9 mouse cellular contexts compared by ENCODE assay signal in genomic region chr12:80760396-80760801, GRCm38 (mm10). TPM values are rescaled to one million over a fixed set of nuclear protein-coding genes. Genes with fewer than 3 reads are reported as not detected.
DNase-seq lines count a peak whose midpoint lies in the region; ATAC-seq and TF ChIP-seq lines count a peak whose summit lies in the region.
"Had no signal": no experiment of that assay in that cellular context is flagged by ENCODE, and none has a peak within 500 bp of the region (broad histone marks: within the 10 kb centered on the region; RNA-seq: fewer than 3 reads in every experiment).

TSS of gene Ccdc177 (minus strand) at chr12:80760687.

- H3K4me3 ChIP-seq in hindbrain, embryonic 14.5 days (replicated peaks; ENCODE audit: low read length) = peak within 1 kb of the TSS; percentile 56
- H3K4me3 ChIP-seq in lung, postnatal 0 days (ENCODE audit: low read depth, low read length) = peak within 1 kb of the TSS; percentile 23; the same call in 1 of the 2 replicates
- H3K4me3 ChIP-seq: myocyte had no signal

- H3K27ac ChIP-seq in hindbrain, embryonic 14.5 days = peak within 1 kb of the TSS; percentile 96
- H3K27ac ChIP-seq in lung, postnatal 0 days (ENCODE audit: low read length) = no peak within 1 kb of the TSS

- peak; percentile 94 for TF ChIP-seq CTCF in lung, postnatal 0 days (IDR thresholded peaks at IDR 0.05)

- peaks cover 27% of the 10 kb centered on the region for H3K4me1 ChIP-seq in hindbrain, embryonic 14.5 days (replicated peaks; ENCODE audit: control insufficient read depth, insufficient read depth, low read length)
- peaks cover 16% of the 10 kb centered on the region for H3K4me1 ChIP-seq in lung, postnatal 0 days (ENCODE audit: insufficient read depth, low read depth, low read length)

- 0 out of 2 replicates have a peak, but pooled peaks cover 4% of the 10 kb centered on the region for H3K27me3 ChIP-seq in hindbrain, embryonic 14.5 days (ENCODE audit: control insufficient read depth, insufficient read depth, low read length)
- peaks cover 62% of the 10 kb centered on the region for H3K27me3 ChIP-seq in lung, postnatal 0 days (replicated peaks; ENCODE audit: insufficient read depth, low read length)

- H3K4me2 ChIP-seq in hindbrain, embryonic 14.5 days (replicated peaks) = peak within 1 kb of the TSS; percentile 72
- H3K4me2 ChIP-seq in lung, postnatal 0 days (replicated peaks; ENCODE audit: low read depth, low read length) = peak within 1 kb of the TSS; percentile 50

- H3K9me3 ChIP-seq in hindbrain, embryonic 14.5 days (ENCODE audit: control insufficient read depth, low read length) = peaks cover 26% of the 10 kb centered on the region
- no peaks in the 10 kb centered on the region for H3K9me3 ChIP-seq in lung, postnatal 0 days (ENCODE audit: low read length)

- WGBS in hindbrain, embryonic 14.5 days = 0% methylated on average over 24 of the region's 24 CpGs
- WGBS in lung, postnatal 0 days = under 1% methylated on average over 24 of the region's 24 CpGs

- peak; percentile 82 for DNase-seq in T-cell, adult 2 months (ENCODE audit: low spot score)
- DNase-seq in cerebellum, postnatal 25 days = peak; percentile 91 to 94
- DNase-seq in frontal cortex, postnatal 36 days (ENCODE audit: low spot score in 2 of 2) = peak; percentile 86 to 90
- peak; percentile 90 for DNase-seq in hindbrain, embryonic 14.5 days (ENCODE audit: low spot score)
- DNase-seq in layer of hippocampus, postnatal 14 days (ENCODE audit: low spot score in 2 of 2) = peak; percentile 83 to 89
- DNase-seq in lung, postnatal 0 days (ENCODE audit: low spot score) = peak; percentile 82
- peak; percentile 65 for DNase-seq in retina, postnatal 7 days (ENCODE audit: low read depth, low spot score)
- peak; percentile 93 for DNase-seq in thymus, postnatal 4 days

- peaks cover 35% of the 10 kb centered on the region for H3K36me3 ChIP-seq in hindbrain, embryonic 14.5 days (replicated peaks; ENCODE audit: control insufficient read depth, insufficient read depth)
- H3K36me3 ChIP-seq in lung, postnatal 0 days (ENCODE audit: insufficient read depth, low read length) = no peaks in the 10 kb centered on the region

- TF ChIP-seq EP300 in lung, postnatal 0 days (IDR thresholded peaks at IDR 0.05) = no peak

- ATAC-seq in hindbrain, embryonic 14.5 days (ENCODE audit: low FRiP score) = peak; percentile 71
- ATAC-seq in lung, postnatal 0 days = no peak

- peak within 1 kb of the TSS; percentile 92 for H3K9ac ChIP-seq in hindbrain, embryonic 14.5 days
- H3K9ac ChIP-seq in lung, postnatal 0 days (replicated peaks; ENCODE audit: low read depth) = no peak within 1 kb of the TSS

RNA-seq across cellular contexts. Expression of gene Ccdc177, which starts in this region (rescaled TPM):
- 4.6 and 5.2 TPM in 2 replicates for polyA plus RNA-seq in hindbrain, embryonic 14.5 days (2014; fragmentation: Nextera tagmentation; extraction: Ambion mirVana)
- 10 to 100 TPM; 18.5 to 18.7 TPM for total RNA-seq in layer of hippocampus, postnatal 14 days (2021)
- 0.02 TPM in 1 of 2 replicates, not detected in the other for polyA plus RNA-seq in lung, postnatal 0 days (2015; fragmentation: Nextera tagmentation; extraction: Ambion mirVana)
- polyA plus RNA-seq: myocyte had no signal

Comparison
In these comparisons a context has a peak if more than half of its experiments do, and no peak if none do; other contexts are left out.
1. Peak in DNase-seq, H3K4me3 ChIP-seq and H3K4me2 ChIP-seq in lung, postnatal 0 days; RNA of the gene not detected or under 1 TPM.